Mouse (Mus musculus): Measurements from ENCODE around the gene H3f3b. TPM values are rescaled to one million over a fixed set of nuclear protein-coding genes. Genes with fewer than 3 reads are reported as not detected.

The H3f3b gene
- polyA plus RNA-seq, 1 experiment = 118 TPM

GRCm38 (mm10) chr11:116011529-116012261 lies 16.1 kb downstream of the H3f3b start:
- Histone ChIP-seq H3K4me3 (ENCODE audit: low read depth, low read length) (peak overlapping the region; percentile 81), H3K4me1 (ENCODE audit: control insufficient read depth, insufficient read depth, insufficient read length, low read length) (peaks cover 16% of the 10 kb centered on the region), H3K27ac (ENCODE audit: insufficient read depth, low read depth, low read length) (no peak overlapping the region), H3K36me3 (ENCODE audit: control insufficient read depth, insufficient read depth, low read length) (peaks cover 24% of the 10 kb centered on the region), H3K27me3 (ENCODE audit: control insufficient read depth, insufficient read depth, low read length) (no peaks in the 10 kb centered on the region)
- WGBS = 31% methylated on average over 14 of the region's 14 CpGs
- TF ChIP-seq CTCF (IDR thresholded peaks at IDR 0.05; ENCODE audit: extremely low read depth, insufficient read length, insufficient replicate concordance, low read depth, low read length) = no peak
- TF ChIP-seq POLR2A (IDR thresholded peaks at IDR 0.05; ENCODE audit: low read depth, low read length) = no peak

- Histone ChIP-seq H3K27me3 (ENCODE audit: control insufficient read depth, insufficient read depth, low read length) (no peaks in the 10 kb centered on the region), H3K36me3 (ENCODE audit: control insufficient read depth, insufficient read depth, low read length) (peaks cover 24% of the 10 kb centered on the region), H3K4me1 (ENCODE audit: control insufficient read depth, insufficient read depth, insufficient read length, low read length) (peaks cover 18% of the 10 kb centered on the region), H3K27ac (ENCODE audit: insufficient read depth, low read depth, low read length) (no peak overlapping the region), H3K4me3 (ENCODE audit: low read depth, low read length) (no peak overlapping the region)
- 83% methylated on average over 5 of the region's 5 CpGs for WGBS
- TF ChIP-seq CTCF (IDR thresholded peaks at IDR 0.05; ENCODE audit: extremely low read depth, insufficient read length, insufficient replicate concordance, low read depth, low read length) = no peak
- TF ChIP-seq POLR2A (IDR thresholded peaks at IDR 0.05; ENCODE audit: low read depth, low read length) = no peak
These were observed 16.8 kb downstream of the H3f3b start for GRCm38 (mm10) chr11:116010948-116011347.

GRCm38 (mm10) chr11:116010146-116010545 lies 17.6 kb downstream of the H3f3b start:
- Histone ChIP-seq H3K27ac (ENCODE audit: insufficient read depth, low read depth, low read length) (no peak overlapping the region), H3K4me1 (ENCODE audit: control insufficient read depth, insufficient read depth, insufficient read length, low read length) (peaks cover 26% of the 10 kb centered on the region), H3K27me3 (ENCODE audit: control insufficient read depth, insufficient read depth, low read length) (no peaks in the 10 kb centered on the region), H3K4me3 (ENCODE audit: low read depth, low read length) (no peak overlapping the region), H3K36me3 (ENCODE audit: control insufficient read depth, insufficient read depth, low read length) (peaks cover 24% of the 10 kb centered on the region)
- TF ChIP-seq POLR2A (IDR thresholded peaks at IDR 0.05; ENCODE audit: low read depth, low read length) = no peak
- TF ChIP-seq CTCF (IDR thresholded peaks at IDR 0.05; ENCODE audit: extremely low read depth, insufficient read length, insufficient replicate concordance, low read depth, low read length) = no peak
- 91% methylated on average over 8 of the region's 8 CpGs for WGBS

GRCm38 (mm10) chr11:116009661-116010060 lies 18.1 kb downstream of the H3f3b start:
- H3K27me3 ChIP-seq (ENCODE audit: control insufficient read depth, insufficient read depth, low read length) = no peaks in the 10 kb centered on the region
- H3K4me1 ChIP-seq (ENCODE audit: control insufficient read depth, insufficient read depth, insufficient read length, low read length) = peaks cover 31% of the 10 kb centered on the region
- no peak overlapping the region for H3K4me3 ChIP-seq (ENCODE audit: low read depth, low read length)
- WGBS = 95% methylated on average over 11 of the region's 11 CpGs
- no peak overlapping the region for H3K27ac ChIP-seq (ENCODE audit: insufficient read depth, low read depth, low read length)
- H3K36me3 ChIP-seq (ENCODE audit: control insufficient read depth, insufficient read depth, low read length) = peaks cover 24% of the 10 kb centered on the region
- TF ChIP-seq POLR2A (IDR thresholded peaks at IDR 0.05; ENCODE audit: low read depth, low read length) = no peak
- no peak for TF ChIP-seq CTCF (IDR thresholded peaks at IDR 0.05; ENCODE audit: extremely low read depth, insufficient read length, insufficient replicate concordance, low read depth, low read length)

GRCm38 (mm10) chr11:116008832-116009375 lies 18.9 kb downstream of the H3f3b start:
- H3K36me3 ChIP-seq (ENCODE audit: control insufficient read depth, insufficient read depth, low read length) = peaks cover 24% of the 10 kb centered on the region
- H3K4me1 ChIP-seq (ENCODE audit: control insufficient read depth, insufficient read depth, insufficient read length, low read length) = peaks cover 35% of the 10 kb centered on the region
- no peak overlapping the region for H3K4me3 ChIP-seq (ENCODE audit: low read depth, low read length)
- H3K27ac ChIP-seq (ENCODE audit: insufficient read depth, low read depth, low read length) = no peak overlapping the region
- TF ChIP-seq CTCF (IDR thresholded peaks at IDR 0.05; ENCODE audit: extremely low read depth, insufficient read length, insufficient replicate concordance, low read depth, low read length) (no peak), POLR2A (IDR thresholded peaks at IDR 0.05; ENCODE audit: low read depth, low read length) (no peak)
- no peaks in the 10 kb centered on the region for H3K27me3 ChIP-seq (ENCODE audit: control insufficient read depth, insufficient read depth, low read length)
- WGBS = 95% methylated on average over 13 of the region's 13 CpGs

GRCm38 (mm10) chr11:116008411-116008810 lies 19.4 kb downstream of the H3f3b start:
- no peaks in the 10 kb centered on the region for H3K27me3 ChIP-seq (ENCODE audit: control insufficient read depth, insufficient read depth, low read length)
- H3K36me3 ChIP-seq (ENCODE audit: control insufficient read depth, insufficient read depth, low read length) = peaks cover 29% of the 10 kb centered on the region
- no peak for TF ChIP-seq POLR2A (IDR thresholded peaks at IDR 0.05; ENCODE audit: low read depth, low read length)
- no peak for TF ChIP-seq CTCF (IDR thresholded peaks at IDR 0.05; ENCODE audit: extremely low read depth, insufficient read length, insufficient replicate concordance, low read depth, low read length)
- H3K4me1 ChIP-seq (ENCODE audit: control insufficient read depth, insufficient read depth, insufficient read length, low read length) = peaks cover 36% of the 10 kb centered on the region
- H3K4me3 ChIP-seq (ENCODE audit: low read depth, low read length) = no peak overlapping the region
- H3K27ac ChIP-seq (ENCODE audit: insufficient read depth, low read depth, low read length) = no peak overlapping the region
- WGBS = 81% methylated on average over 11 of the region's 11 CpGs

- H3K27me3 ChIP-seq (ENCODE audit: control insufficient read depth, insufficient read depth, low read length) = no peaks in the 10 kb centered on the region
- peaks cover 29% of the 10 kb centered on the region for H3K4me1 ChIP-seq (ENCODE audit: control insufficient read depth, insufficient read depth, insufficient read length, low read length)
- H3K27ac ChIP-seq (ENCODE audit: insufficient read depth, low read depth, low read length) = no peak overlapping the region
- no peak overlapping the region for H3K4me3 ChIP-seq (ENCODE audit: low read depth, low read length)
- peaks cover 34% of the 10 kb centered on the region for H3K36me3 ChIP-seq (ENCODE audit: control insufficient read depth, insufficient read depth, low read length)
- 91% methylated on average over 28 of the region's 28 CpGs for WGBS
- TF ChIP-seq CTCF (IDR thresholded peaks at IDR 0.05; ENCODE audit: extremely low read depth, insufficient read length, insufficient replicate concordance, low read depth, low read length) (no peak), POLR2A (IDR thresholded peaks at IDR 0.05; ENCODE audit: low read depth, low read length) (no peak)
These were observed 20.5 kb downstream of the H3f3b start for GRCm38 (mm10) chr11:116007095-116007850.
